ENCODE assay signal across 7 mouse cellular contexts in genomic region chr3:154570786-154571185, GRCm38 (mm10). TPM values are rescaled to one million over a fixed set of nuclear protein-coding genes. Genes with fewer than 3 reads are reported as not detected.
DNase-seq lines count a peak whose midpoint lies in the region; ATAC-seq and TF ChIP-seq lines count a peak whose summit lies in the region.

No protein-coding gene starts in this region.

- DNase-seq in 3T3-L1 (ENCODE audit: low read depth, low spot score), result peak; percentile 17
- DNase-seq in gastrocnemius, postnatal 25 days, result peak; percentile 8

- no peak for ATAC-seq in limb, embryonic 12.5 days (ENCODE audit: insufficient number of reproducible peaks, insufficient read depth, low FRiP score, low TSS enrichment, low read depth)
- ATAC-seq in activated CD4-positive, CD25-positive, alpha-beta regulatory T cell, adult 4 months, result no peak
- ATAC-seq in megakaryocyte-erythroid progenitor cell, adult 5-6 weeks (replicated peaks; ENCODE audit: low FRiP score, low TSS enrichment, poor library complexity, severe bottlenecking), result no peak
- ATAC-seq in frontal cortex, adult (ENCODE audit: low TSS enrichment), result no peak

- 0 out of 2 replicates have a peak, but pooled peaks cover 3% of the 10 kb centered on the region for H3K27me3 ChIP-seq in E14TG2a.4 (ENCODE audit: insufficient read depth, low read length)
- peaks cover 12% of the 10 kb centered on the region for H3K27me3 ChIP-seq in limb, embryonic 12.5 days

- no peak overlapping the region for H3K9ac ChIP-seq in limb, embryonic 12.5 days (replicated peaks)

- H3K27ac ChIP-seq in limb, embryonic 12.5 days, result no peak overlapping the region

- no peak for TF ChIP-seq CTCF in E14TG2a.4 (conservative IDR thresholded peaks at IDR 0.05; ENCODE audit: low read length)

- H3K36me3 ChIP-seq in E14TG2a.4 (ENCODE audit: insufficient read depth, low read length), result no peaks in the 10 kb centered on the region
- H3K36me3 ChIP-seq in limb, embryonic 12.5 days, result no peaks in the 10 kb centered on the region

- WGBS in limb, embryonic 12.5 days, result 10% methylated on average over 12 of the region's 12 CpGs

- peak overlapping the region; percentile 46 for H3K4me2 ChIP-seq in limb, embryonic 12.5 days

- H3K4me3 ChIP-seq in E14TG2a.4 (replicated peaks; ENCODE audit: low read length), result peak overlapping the region; percentile 32; the same call in 1 of the 2 replicates
- peak overlapping the region; percentile 21; the same call in 1 of the 2 replicates for H3K4me3 ChIP-seq in limb, embryonic 12.5 days (replicated peaks)

- no peaks in the 10 kb centered on the region for H3K9me3 ChIP-seq in E14TG2a.4 (ENCODE audit: low read length)
- no peaks in the 10 kb centered on the region for H3K9me3 ChIP-seq in limb, embryonic 12.5 days

- peaks cover 13% of the 10 kb centered on the region for H3K4me1 ChIP-seq in E14TG2a.4 (replicated peaks; ENCODE audit: low read depth, low read length)
- peaks cover 9% of the 10 kb centered on the region for H3K4me1 ChIP-seq in limb, embryonic 12.5 days (replicated peaks)

RNA-seq across cellular contexts. Expression of gene Cryz, which starts 25.7 kb away (rescaled TPM):
- 10 to 100 TPM; 10.9 to 12.1 TPM for total RNA-seq in gastrocnemius, postnatal 25 days (2021)
- polyA plus RNA-seq in limb, embryonic 12.5 days (2016; fragmentation: Nextera tagmentation; extraction: Ambion mirVana), result 24.1 and 24.8 TPM in 2 replicates
- 1 to 10 TPM; 1.3 to 3.1 TPM for polyA plus RNA-seq in activated CD4-positive, CD25-positive, alpha-beta regulatory T cell, adult 4 months (2017; shearing (Covaris generic))
- total RNA-seq in megakaryocyte-erythroid progenitor cell, adult 5-6 weeks (2014; fragmentation: Nextera tagmentation), result 7.4 and 11.7 TPM in 2 replicates
- 3.7 and 4.0 TPM in 2 replicates for total RNA-seq in megakaryocyte-erythroid progenitor cell, adult 5-6 weeks (2017)

RNA-seq across cellular contexts. Expression of gene Tyw3, which starts 26.1 kb away (rescaled TPM):
- 1 to 10 TPM; 2.7 to 2.9 TPM for total RNA-seq in gastrocnemius, postnatal 25 days (2021)
- polyA plus RNA-seq in limb, embryonic 12.5 days (2016; fragmentation: Nextera tagmentation; extraction: Ambion mirVana), result 16.0 and 22.4 TPM in 2 replicates
- polyA plus RNA-seq in activated CD4-positive, CD25-positive, alpha-beta regulatory T cell, adult 4 months (2017; shearing (Covaris generic)), result 1 to 10 TPM; 4.7 to 9.8 TPM
- total RNA-seq in megakaryocyte-erythroid progenitor cell, adult 5-6 weeks (2014; fragmentation: Nextera tagmentation), result 11.6 and 11.9 TPM in 2 replicates
- total RNA-seq in megakaryocyte-erythroid progenitor cell, adult 5-6 weeks (2017), result 2.7 and 6.7 TPM in 2 replicates
